Mouse (Mus musculus) embryonic facial prominence, embryonic 15.5 days (tissue): ENCODE measurements at regions not wholly inside any gene's neighbourhood (a gene's known extent, or its start where the extent isn't known, plus 50 kb on each side); places are given as distances from the start of the nearest gene placed in this dataset.

Source experiments
- ATAC-seq: fragments of 200-750 bp; cut with Nextera tagmentation; 2 replicates; pipeline ENCODE4 v1.8.0; 2017; ENCODE audit warnings: low read depth, moderate TSS enrichment; ENCODE audit not compliant: insufficient number of reproducible peaks, low FRiP score, low TSS enrichment
- H3K27ac ChIP-seq: fragments of 300-500 bp; sonication (generic); replicated peaks from 2 replicates; pipeline ENCODE4 v1.5.1; 2015; ENCODE audit warnings: mild to moderate bottlenecking, inconsistent platforms
- H3K27me3 ChIP-seq: fragments of 300-500 bp; sonication (generic); 2 replicates; pipeline ENCODE4 v1.6.1; 2015; ENCODE audit warnings: inconsistent platforms
- H3K36me3 ChIP-seq: fragments of 300-500 bp; sonication (generic); 2 replicates; pipeline ENCODE4 v1.6.1; 2015; ENCODE audit warnings: mild to moderate bottlenecking, inconsistent platforms
- H3K4me1 ChIP-seq: fragments of 300-500 bp; sonication (generic); 2 replicates; pipeline ENCODE4 v1.6.1; 2015; ENCODE audit warnings: inconsistent platforms
- H3K4me2 ChIP-seq: fragments of 300-500 bp; sonication (generic); replicated peaks from 2 replicates; pipeline ENCODE4 v1.6.1; 2015; ENCODE audit warnings: mild to moderate bottlenecking, inconsistent platforms
- H3K4me3 ChIP-seq: fragments of 300-500 bp; sonication (generic); replicated peaks from 2 replicates; pipeline ENCODE4 v1.5.1; 2015; ENCODE audit warnings: mild to moderate bottlenecking, inconsistent platforms
- H3K9ac ChIP-seq: fragments of 300-500 bp; sonication (generic); 2 replicates; pipeline ENCODE4 v1.6.1; 2015; ENCODE audit warnings: inconsistent platforms
- H3K9me3 ChIP-seq: fragments of 300-500 bp; sonication (generic); replicated peaks from 2 replicates; pipeline ENCODE4 v1.6.1; 2016; ENCODE audit warnings: inconsistent platforms
- WGBS: fragments of 180-500 bp; shearing (Covaris S2); methylation state at CpG from one replicate; pipeline ENCODE4 v1.1.7; 2015; 5-methylcytosine and 5-hydroxymethylcytosine counted together

GRCm38 (mm10) chr3:107812885-107813284 lies 52.6 kb upstream of the Csf1 start:
- Histone ChIP-seq H3K9me3 (no peaks in the 10 kb centered on the region), H3K4me1 (peaks cover 16% of the 10 kb centered on the region), H3K36me3 (no peaks in the 10 kb centered on the region), H3K27ac (no peak overlapping the region), H3K9ac (no peak overlapping the region), H3K4me3 (no peak overlapping the region), H3K27me3 (no peaks in the 10 kb centered on the region), H3K4me2 (no peak overlapping the region)
- 73% methylated on average over 4 of the region's 4 CpGs for WGBS
- no peak for ATAC-seq

GRCm38 (mm10) chr3:107812341-107812740 lies 52.1 kb upstream of the Csf1 start:
- Histone ChIP-seq H3K4me2 (no peak overlapping the region), H3K9ac (no peak overlapping the region), H3K4me3 (no peak overlapping the region)

GRCm38 (mm10) chr3:107810452-107811050 lies 50.3 kb upstream of the Csf1 start:
- no peaks in the 10 kb centered on the region for H3K9me3 ChIP-seq
- H3K27me3 ChIP-seq, result no peaks in the 10 kb centered on the region
- 0 out of 2 replicates have a peak, but pooled peaks have one; percentile 39 for ATAC-seq
- no peak overlapping the region for H3K4me2 ChIP-seq
- no peak overlapping the region for H3K9ac ChIP-seq
- 69% methylated on average over 9 of the region's 9 CpGs for WGBS
- no peak overlapping the region for H3K4me3 ChIP-seq
- H3K4me1 ChIP-seq, result peaks cover 23% of the 10 kb centered on the region
- H3K27ac ChIP-seq, result peak overlapping the region; percentile 13; the same call in 1 of the 2 replicates
- no peaks in the 10 kb centered on the region for H3K36me3 ChIP-seq

More at GRCm38 (mm10) chr3:107812341-107812740, 52.1 kb upstream of the Csf1 start:
- no peaks in the 10 kb centered on the region for H3K27me3 ChIP-seq
- H3K9me3 ChIP-seq, result no peaks in the 10 kb centered on the region
- H3K36me3 ChIP-seq, result no peaks in the 10 kb centered on the region
- 85% methylated on average over 4 of the region's 4 CpGs for WGBS
- H3K4me1 ChIP-seq, result peaks cover 22% of the 10 kb centered on the region
- H3K27ac ChIP-seq, result no peak overlapping the region
- no peak for ATAC-seq
